Mouse (Mus musculus) forebrain, embryonic 12.5 days (tissue): ENCODE measurements at regions not wholly inside any gene's neighbourhood (a gene's known extent, or its start where the extent isn't known, plus 50 kb on each side); places are given as distances from the start of the nearest gene placed in this dataset.

Experiments used
- ATAC-seq: fragments of 200-750 bp; cut with Nextera tagmentation; 2 replicates; pipeline ENCODE4 v1.8.0; 2017; ENCODE audit warnings: moderate TSS enrichment; ENCODE audit not compliant: low FRiP score
- H3K27ac ChIP-seq: fragments of 300-500 bp; sonication (generic); 2 replicates; pipeline ENCODE4 v1.5.1; 2016; ENCODE audit warnings: mild to moderate bottlenecking
- H3K27me3 ChIP-seq: fragments of 300-500 bp; sonication (generic); 2 replicates; pipeline ENCODE4 v1.6.1; 2016; ENCODE audit warnings: mild to moderate bottlenecking
- H3K36me3 ChIP-seq: fragments of 300-500 bp; sonication (generic); replicated peaks from 2 replicates; pipeline ENCODE4 v1.6.1; 2016; ENCODE audit warnings: mild to moderate bottlenecking
- H3K4me1 ChIP-seq: fragments of 300-500 bp; sonication (generic); 2 replicates; pipeline ENCODE4 v1.6.1; 2016
- H3K4me2 ChIP-seq: fragments of 300-500 bp; sonication (generic); 2 replicates; pipeline ENCODE4 v1.6.1; 2016; ENCODE audit warnings: mild to moderate bottlenecking, moderate library complexity
- H3K4me3 ChIP-seq: fragments of 300-500 bp; sonication (generic); replicated peaks from 2 replicates; pipeline ENCODE4 v1.5.1; 2016; ENCODE audit warnings: mild to moderate bottlenecking
- H3K9ac ChIP-seq: fragments of 300-500 bp; sonication (generic); 2 replicates; pipeline ENCODE4 v1.6.1; 2016; ENCODE audit warnings: mild to moderate bottlenecking
- H3K9me3 ChIP-seq: fragments of 300-500 bp; sonication (generic); 2 replicates; pipeline ENCODE4 v1.6.1; 2016
- WGBS: fragments of 180-500 bp; shearing (Covaris S2); methylation state at CpG from one replicate; pipeline ENCODE4 v1.1.7; 2016; 5-methylcytosine and 5-hydroxymethylcytosine counted together

DNA sequence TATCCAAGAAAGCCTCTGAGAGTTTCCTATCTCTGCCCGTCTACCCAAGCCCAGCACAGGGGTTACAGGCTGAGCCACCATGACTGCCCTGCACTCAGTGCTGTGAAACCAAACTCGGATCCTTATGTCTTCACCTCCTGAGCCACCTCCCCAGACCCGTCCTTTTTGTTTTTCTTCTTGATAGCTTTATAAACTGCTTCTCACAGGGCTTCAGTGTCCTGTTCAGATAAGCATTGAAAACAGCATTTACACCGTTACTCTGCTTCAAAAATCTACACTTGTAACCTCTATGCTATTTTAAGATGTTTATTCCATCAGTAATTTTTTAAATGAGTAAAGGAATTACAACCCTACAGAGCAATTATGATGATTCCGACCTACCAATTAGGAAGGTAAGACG, 253.0 kb downstream of the Dhx15 start:
- Histone ChIP-seq H3K4me2 (no peak overlapping the region), H3K4me1 (no peaks in the 10 kb centered on the region), H3K9me3 (no peaks in the 10 kb centered on the region), H3K27me3 (no peaks in the 10 kb centered on the region), H3K27ac (no peak overlapping the region), H3K9ac (no peak overlapping the region), H3K4me3 (no peak overlapping the region), H3K36me3 (no peaks in the 10 kb centered on the region)
- ATAC-seq, result no peak
- WGBS, result 88% methylated on average over 6 of the region's 6 CpGs

DNA sequence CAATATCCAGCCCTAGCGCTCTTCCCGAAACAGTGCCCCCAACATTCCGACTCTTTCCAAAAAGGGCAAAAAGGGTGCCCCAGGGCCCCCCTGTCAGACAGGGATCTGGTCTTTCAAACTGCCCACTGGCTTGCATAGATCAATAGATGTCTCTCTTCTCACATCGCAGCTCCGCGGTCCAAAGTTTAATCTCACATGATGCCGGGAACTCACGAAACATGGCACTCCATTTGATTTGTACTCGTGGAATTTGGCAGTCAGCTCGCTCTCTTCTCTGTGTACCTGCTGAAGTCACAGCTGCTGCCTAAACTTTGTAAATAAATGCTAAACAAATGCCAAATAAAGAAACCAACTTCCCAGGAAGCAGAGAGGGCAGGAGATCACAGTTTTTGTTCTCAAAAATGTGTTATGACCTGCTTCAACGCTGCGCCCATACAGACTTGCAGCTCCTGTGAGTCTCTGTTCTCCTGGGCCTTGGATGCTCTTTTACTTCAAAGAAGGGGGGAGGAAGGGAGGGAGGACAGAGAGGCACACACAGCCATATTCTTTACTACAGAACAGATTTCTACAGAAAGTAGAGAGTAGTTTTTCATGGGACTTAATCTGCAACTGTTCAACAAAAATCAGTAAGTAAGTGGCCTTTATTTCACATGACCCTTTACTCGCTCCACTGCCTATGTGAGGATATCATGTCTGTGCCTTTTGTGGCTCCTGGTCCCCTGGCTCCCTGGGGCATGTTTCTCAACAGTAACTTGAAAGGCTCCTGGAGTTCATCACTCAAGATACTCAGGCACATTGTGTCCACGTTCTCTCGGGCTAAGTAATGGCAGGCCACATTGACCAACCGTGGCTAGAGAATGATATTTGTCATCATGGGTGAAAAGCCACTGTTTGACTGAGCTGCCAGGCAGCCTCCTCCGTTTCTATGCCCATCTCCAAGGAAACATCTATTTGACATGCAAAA, 254.6 kb downstream of the Dhx15 start:
- no peak for ATAC-seq
- Histone ChIP-seq H3K9me3 (no peaks in the 10 kb centered on the region), H3K4me2 (no peak overlapping the region), H3K9ac (no peak overlapping the region), H3K4me1 (no peaks in the 10 kb centered on the region), H3K4me3 (no peak overlapping the region), H3K36me3 (no peaks in the 10 kb centered on the region), H3K27ac (no peak overlapping the region), H3K27me3 (no peaks in the 10 kb centered on the region)
- 73% methylated on average over 17 of the region's 17 CpGs for WGBS

DNA sequence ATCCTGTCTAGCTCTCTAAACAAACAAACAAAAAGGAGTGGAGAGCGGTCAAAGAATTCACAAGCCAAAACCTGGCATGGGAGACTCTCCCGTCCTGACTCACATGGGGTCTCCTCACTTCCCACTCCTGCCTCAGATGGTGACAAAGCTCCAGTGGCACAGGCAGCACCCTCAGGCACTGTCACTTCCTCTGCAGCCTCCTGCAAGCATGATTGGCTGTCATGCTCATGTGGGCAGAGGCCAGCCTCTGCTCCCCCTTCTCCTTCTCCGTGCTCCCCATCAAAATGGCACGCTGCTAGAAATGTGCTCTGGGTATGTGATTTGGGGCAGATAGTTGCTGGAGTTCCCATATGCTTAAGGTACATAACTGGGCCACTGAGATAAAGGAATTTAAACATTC, 255.4 kb downstream of the Dhx15 start:
- Histone ChIP-seq H3K4me1 (peaks cover 3% of the 10 kb centered on the region; the same call in 1 of the 2 replicates), H3K4me3 (no peak overlapping the region), H3K27me3 (no peaks in the 10 kb centered on the region), H3K27ac (no peak overlapping the region), H3K9ac (no peak overlapping the region), H3K9me3 (no peaks in the 10 kb centered on the region), H3K4me2 (no peak overlapping the region), H3K36me3 (no peaks in the 10 kb centered on the region)
- no peak for ATAC-seq
- 90% methylated on average over 4 of the region's 4 CpGs for WGBS

DNA sequence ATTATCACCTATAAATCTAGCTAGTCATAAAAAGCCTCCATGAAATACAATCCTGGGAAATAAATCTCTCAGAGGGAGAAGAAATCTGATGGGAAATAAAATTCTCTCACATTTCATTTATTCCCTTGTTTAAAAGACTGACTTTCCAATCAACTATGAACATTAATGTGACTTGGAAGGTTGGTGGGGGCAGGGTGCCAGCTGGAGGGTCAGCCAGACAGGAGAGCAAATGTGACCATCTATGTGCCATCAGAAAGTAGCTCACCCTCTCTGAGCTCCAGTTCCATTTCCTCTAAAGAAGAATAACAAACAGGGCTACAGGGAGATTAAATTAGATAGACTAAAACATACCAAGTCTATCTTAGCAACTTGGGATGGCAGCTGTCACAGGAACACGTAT, 257.0 kb downstream of the Dhx15 start:
- WGBS, result 90% methylated on average over 1 of the region's 1 CpGs
- Histone ChIP-seq H3K9ac (no peak overlapping the region), H3K4me1 (peaks cover 8% of the 10 kb centered on the region), H3K27me3 (no peaks in the 10 kb centered on the region), H3K9me3 (no peaks in the 10 kb centered on the region), H3K4me2 (no peak overlapping the region), H3K4me3 (no peak overlapping the region), H3K27ac (no peak overlapping the region), H3K36me3 (no peaks in the 10 kb centered on the region)
- no peak for ATAC-seq

GRCm38 (mm10) chr5:51930416-51930815, 259.9 kb downstream of the Dhx15 start:
- 84% methylated on average over 3 of the region's 3 CpGs for whole genome bisulfite sequencing
- ATAC-seq, result no peak
- Histone ChIP-seq H3K9ac (no peak overlapping the region), H3K4me1 (peaks cover 8% of the 10 kb centered on the region), H3K27ac (no peak overlapping the region), H3K4me3 (no peak overlapping the region), H3K36me3 (no peaks in the 10 kb centered on the region), H3K27me3 (no peaks in the 10 kb centered on the region), H3K9me3 (no peaks in the 10 kb centered on the region), H3K4me2 (no peak overlapping the region)

DNA sequence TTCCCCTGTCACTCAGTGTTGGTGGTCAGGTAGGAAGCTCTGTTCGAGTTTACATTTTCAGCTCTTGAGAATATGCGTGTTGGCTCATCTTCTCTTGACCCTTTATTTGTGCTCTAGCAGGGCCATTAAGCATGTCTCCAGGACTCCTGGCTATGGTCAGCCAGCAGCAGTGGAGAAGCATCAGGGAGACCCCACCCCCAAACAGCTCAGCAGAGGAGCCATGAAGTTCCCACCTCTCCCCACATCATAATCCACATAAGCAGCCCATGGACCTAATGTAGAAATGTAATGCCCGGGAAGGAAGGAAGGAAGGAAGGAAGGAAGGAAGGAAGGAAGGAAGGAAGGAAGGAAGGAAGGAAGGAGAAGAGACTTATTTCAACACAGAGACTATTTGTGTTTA, 261.5 kb downstream of the Dhx15 start:
- Histone ChIP-seq H3K36me3 (no peaks in the 10 kb centered on the region), H3K4me3 (no peak overlapping the region), H3K9me3 (no peaks in the 10 kb centered on the region), H3K4me2 (no peak overlapping the region), H3K4me1 (peaks cover 8% of the 10 kb centered on the region), H3K27me3 (no peaks in the 10 kb centered on the region), H3K9ac (no peak overlapping the region), H3K27ac (no peak overlapping the region)
- no peak for ATAC-seq
- WGBS, result 89% methylated on average over 3 of the region's 3 CpGs

DNA sequence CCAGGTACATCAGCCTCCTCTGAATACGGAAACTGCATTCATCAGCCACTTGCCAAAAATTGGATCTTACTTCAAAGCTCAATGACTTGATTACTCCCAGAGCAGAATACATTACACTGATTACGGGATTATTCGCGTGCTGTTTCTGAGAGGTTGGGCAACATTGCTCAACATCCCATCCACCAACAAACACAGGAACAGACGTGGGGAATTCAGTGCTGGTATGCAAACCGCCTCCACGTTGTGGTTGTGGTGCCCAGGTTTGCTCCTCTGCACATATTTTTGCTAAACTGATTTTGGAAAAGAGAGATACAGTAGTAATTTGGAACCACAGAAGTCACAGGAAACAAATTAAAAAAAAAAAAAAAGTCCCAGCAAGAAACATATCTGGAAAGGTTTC, 266.9 kb downstream of the Dhx15 start:
- Histone ChIP-seq H3K4me3 (no peak overlapping the region), H3K27me3 (no peaks in the 10 kb centered on the region), H3K4me1 (no peaks in the 10 kb centered on the region), H3K9ac (no peak overlapping the region), H3K27ac (no peak overlapping the region), H3K9me3 (no peaks in the 10 kb centered on the region), H3K4me2 (no peak overlapping the region), H3K36me3 (no peaks in the 10 kb centered on the region)
- 73% methylated on average over 7 of the region's 7 CpGs for WGBS
- no peak for ATAC-seq

GRCm38 (mm10) chr5:51922973-51923372, 267.3 kb downstream of the Dhx15 start:
- H3K27ac ChIP-seq, result no peak overlapping the region
- WGBS, result 60% methylated on average over 5 of the region's 5 CpGs
- H3K9ac ChIP-seq, result no peak overlapping the region
- H3K4me2 ChIP-seq, result no peak overlapping the region
- H3K4me1 ChIP-seq, result no peaks in the 10 kb centered on the region
- H3K4me3 ChIP-seq, result no peak overlapping the region
- H3K27me3 ChIP-seq, result no peaks in the 10 kb centered on the region
- ATAC-seq, result no peak
- H3K36me3 ChIP-seq, result no peaks in the 10 kb centered on the region
- H3K9me3 ChIP-seq, result no peaks in the 10 kb centered on the region

GRCm38 (mm10) chr5:51922494-51922893, 267.8 kb downstream of the Dhx15 start:
- WGBS, result 75% methylated on average over 7 of the region's 7 CpGs
- no peaks in the 10 kb centered on the region for H3K4me1 ChIP-seq
- H3K27ac ChIP-seq, result no peak overlapping the region
- H3K27me3 ChIP-seq, result no peaks in the 10 kb centered on the region
- H3K4me2 ChIP-seq, result no peak overlapping the region
- no peak overlapping the region for H3K4me3 ChIP-seq
- ATAC-seq, result no peak
- H3K36me3 ChIP-seq, result no peaks in the 10 kb centered on the region
- no peaks in the 10 kb centered on the region for H3K9me3 ChIP-seq
- H3K9ac ChIP-seq, result no peak overlapping the region

DNA sequence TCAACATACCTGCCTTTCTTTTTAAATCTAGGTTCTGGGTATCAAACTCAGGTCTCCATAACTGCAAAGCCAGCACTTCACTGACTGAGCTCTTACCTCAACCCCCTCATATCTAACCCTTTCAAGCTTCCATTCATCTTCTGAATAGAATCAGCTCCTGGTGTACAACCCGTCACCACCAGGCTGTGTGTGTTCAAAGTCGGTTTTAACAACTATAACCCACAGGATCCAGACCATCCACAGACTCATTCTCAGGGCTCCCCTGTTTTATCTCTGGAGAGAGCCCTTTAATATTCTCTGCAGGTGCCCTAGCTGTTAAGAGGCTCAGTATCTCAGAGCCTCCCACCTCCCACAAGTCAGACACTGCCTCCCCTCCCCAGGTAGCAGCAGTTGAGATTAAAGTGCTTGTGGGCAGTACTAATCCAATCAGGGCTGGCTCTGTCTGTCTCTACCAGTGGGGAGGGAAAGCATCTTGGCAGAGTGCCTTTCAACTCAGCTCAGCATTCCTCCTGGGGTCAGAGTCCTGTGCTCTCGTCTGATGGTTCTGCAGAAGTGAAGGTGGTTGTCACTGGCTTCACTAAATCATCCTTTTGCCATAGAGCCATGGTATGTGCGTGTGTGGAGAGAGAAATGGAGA, 272.4 kb downstream of the Dhx15 start:
- ATAC-seq, result no peak
- Histone ChIP-seq H3K4me2 (no peak overlapping the region), H3K9ac (no peak overlapping the region), H3K4me1 (no peaks in the 10 kb centered on the region), H3K9me3 (no peaks in the 10 kb centered on the region), H3K4me3 (no peak overlapping the region), H3K27ac (no peak overlapping the region), H3K36me3 (no peaks in the 10 kb centered on the region), H3K27me3 (no peaks in the 10 kb centered on the region)
- WGBS, result 17% methylated on average over 4 of the region's 4 CpGs

- no peaks in the 10 kb centered on the region for H3K36me3 ChIP-seq
- H3K4me2 ChIP-seq, result no peak overlapping the region
- no peaks in the 10 kb centered on the region for H3K27me3 ChIP-seq
- ATAC-seq, result no peak
- H3K9ac ChIP-seq, result no peak overlapping the region
- WGBS, result 72% methylated on average over 6 of the region's 6 CpGs
- no peak overlapping the region for H3K4me3 ChIP-seq
- H3K27ac ChIP-seq, result no peak overlapping the region
- no peaks in the 10 kb centered on the region for H3K4me1 ChIP-seq
- no peaks in the 10 kb centered on the region for H3K9me3 ChIP-seq
Measured at GRCm38 (mm10) chr5:51914731-51915130, 275.6 kb downstream of the Dhx15 start.

DNA sequence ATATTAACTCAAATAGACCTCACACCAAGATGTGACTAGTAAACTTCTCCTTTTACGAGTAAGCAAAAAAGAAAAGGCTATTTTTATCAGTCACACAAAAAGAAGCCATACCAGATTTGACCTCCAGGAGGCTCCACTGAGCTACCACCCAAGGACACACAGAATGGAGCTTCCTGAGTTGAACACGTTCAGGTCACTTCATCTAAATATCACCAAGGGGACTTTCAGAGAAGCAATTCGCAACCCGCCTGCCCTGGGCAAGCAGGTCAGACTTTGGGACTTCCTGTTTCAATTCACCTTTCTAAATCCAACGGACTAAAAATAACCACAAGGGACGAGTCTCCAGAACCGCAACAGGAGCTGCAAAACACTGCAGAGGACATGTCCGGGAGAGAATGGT, 281.5 kb downstream of the Dhx15 start:
- no peaks in the 10 kb centered on the region for H3K9me3 ChIP-seq
- WGBS, result 77% methylated on average over 8 of the region's 8 CpGs
- no peak for ATAC-seq
- H3K36me3 ChIP-seq, result no peaks in the 10 kb centered on the region
- H3K27ac ChIP-seq, result no peak overlapping the region
- H3K4me2 ChIP-seq, result no peak overlapping the region
- no peaks in the 10 kb centered on the region for H3K4me1 ChIP-seq
- no peak overlapping the region for H3K9ac ChIP-seq
- H3K4me3 ChIP-seq, result no peak overlapping the region
- H3K27me3 ChIP-seq, result no peaks in the 10 kb centered on the region
